Mouse (Mus musculus) lung, postnatal 36 days (tissue): ENCODE measurements around the gene Tmprss9.
"Not testable (repeated sequence)": the region's sequence is repeated elsewhere in the genome, so short reads cannot be mapped to it uniquely, and the experiment has no call there.

Experiments used
- DNase-seq: peaks from one replicate; pipeline ENCODE4 v3.0.0; 2022; ENCODE audit warnings: mixed read lengths

The Tmprss9 gene

DNA sequence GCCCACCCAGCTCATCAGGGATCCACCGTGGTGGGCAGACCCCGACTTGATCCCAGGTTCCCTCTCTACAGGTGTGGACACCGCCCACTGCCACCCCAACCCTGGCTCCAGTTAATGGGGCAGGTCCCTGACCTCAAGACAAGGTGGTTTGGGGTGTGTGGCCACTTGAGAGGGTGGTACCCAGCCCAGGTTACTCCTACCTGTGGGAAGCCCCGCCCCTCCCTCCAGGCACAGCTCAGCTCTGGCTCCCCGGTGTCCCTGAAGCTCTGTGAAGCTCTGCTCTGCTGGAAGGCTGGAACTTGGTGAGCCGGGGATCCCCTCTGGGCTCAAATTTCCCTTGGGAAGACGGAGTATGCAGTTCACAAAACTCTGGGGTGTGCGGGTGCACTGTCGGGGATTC lies at the start of gene Tmprss9:
Gene Tmprss9, plus strand, starts transcription at position 268 of the 400 bp plus-strand sequence.
- DNase-seq, result no peak

- peak; percentile 73 for DNase-seq
Observed at GRCm38 (mm10) chr10:80821991-80822390, 49.7 kb upstream of the Tmprss9 start.

- DNase-seq, result no peak
Observed at GRCm38 (mm10) chr10:80822528-80822927, 49.1 kb upstream of the Tmprss9 start.

GRCm38 (mm10) chr10:80823316-80823715 lies 48.3 kb upstream of the Tmprss9 start:
- DNase-seq, result no peak

GRCm38 (mm10) chr10:80823847-80824643 lies 47.6 kb upstream of the Tmprss9 start:
- DNase-seq, result no peak

- no peak for DNase-seq
Observed at GRCm38 (mm10) chr10:80824827-80825226, 46.8 kb upstream of the Tmprss9 start.

- peak; percentile 100 for DNase-seq
Observed at GRCm38 (mm10) chr10:80826151-80827062, 45.2 kb upstream of the Tmprss9 start, which contains the start of gene Oaz1. Oaz1 (plus strand) TSS chr10:80826656.

DNA sequence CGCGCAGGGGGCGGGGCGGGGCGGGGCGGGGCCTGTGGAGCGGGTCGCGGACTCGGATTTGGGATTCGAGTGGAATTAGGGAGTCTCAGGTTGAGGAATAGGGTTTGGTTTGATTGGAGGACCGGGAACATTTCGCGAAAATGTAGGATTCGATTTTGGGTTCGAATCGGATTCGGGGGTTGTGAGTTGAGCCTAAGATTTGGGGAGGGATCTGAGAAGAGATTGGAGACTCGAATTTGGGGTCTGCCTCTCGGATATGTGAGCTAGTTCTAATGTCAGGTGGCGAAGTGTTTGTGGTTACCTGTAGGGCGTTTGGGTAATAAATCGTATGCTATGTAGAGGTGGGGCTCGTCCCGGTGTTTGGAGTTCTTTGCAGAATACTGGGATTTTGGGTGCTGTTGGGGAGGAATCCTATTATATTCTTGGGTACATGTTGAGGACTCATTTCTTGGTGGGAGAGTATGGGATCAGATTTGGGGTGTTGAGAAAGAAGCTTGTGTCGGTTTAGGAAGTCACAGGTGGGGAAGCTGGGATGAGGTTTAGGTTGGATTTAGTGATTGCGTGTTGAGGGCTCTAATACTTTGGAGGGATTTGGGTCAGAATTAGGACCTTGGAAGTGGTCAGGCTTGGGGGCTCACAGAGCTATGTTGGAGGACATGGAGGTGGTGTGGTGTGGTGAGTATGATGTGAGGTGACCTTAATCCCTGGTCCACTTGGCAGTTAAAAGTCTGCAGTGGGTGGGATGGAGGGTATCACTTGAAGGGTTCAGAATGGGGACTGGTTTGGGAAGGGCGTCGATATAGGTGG lies 44.4 kb upstream of the Tmprss9 start:
- DNase-seq, result no peak

- DNase-seq, result no peak
Observed at GRCm38 (mm10) chr10:80827870-80828420, 43.7 kb upstream of the Tmprss9 start.

GRCm38 (mm10) chr10:80828587-80828986 lies 43.1 kb upstream of the Tmprss9 start:
- DNase-seq, result not testable (repeated sequence)

DNA sequence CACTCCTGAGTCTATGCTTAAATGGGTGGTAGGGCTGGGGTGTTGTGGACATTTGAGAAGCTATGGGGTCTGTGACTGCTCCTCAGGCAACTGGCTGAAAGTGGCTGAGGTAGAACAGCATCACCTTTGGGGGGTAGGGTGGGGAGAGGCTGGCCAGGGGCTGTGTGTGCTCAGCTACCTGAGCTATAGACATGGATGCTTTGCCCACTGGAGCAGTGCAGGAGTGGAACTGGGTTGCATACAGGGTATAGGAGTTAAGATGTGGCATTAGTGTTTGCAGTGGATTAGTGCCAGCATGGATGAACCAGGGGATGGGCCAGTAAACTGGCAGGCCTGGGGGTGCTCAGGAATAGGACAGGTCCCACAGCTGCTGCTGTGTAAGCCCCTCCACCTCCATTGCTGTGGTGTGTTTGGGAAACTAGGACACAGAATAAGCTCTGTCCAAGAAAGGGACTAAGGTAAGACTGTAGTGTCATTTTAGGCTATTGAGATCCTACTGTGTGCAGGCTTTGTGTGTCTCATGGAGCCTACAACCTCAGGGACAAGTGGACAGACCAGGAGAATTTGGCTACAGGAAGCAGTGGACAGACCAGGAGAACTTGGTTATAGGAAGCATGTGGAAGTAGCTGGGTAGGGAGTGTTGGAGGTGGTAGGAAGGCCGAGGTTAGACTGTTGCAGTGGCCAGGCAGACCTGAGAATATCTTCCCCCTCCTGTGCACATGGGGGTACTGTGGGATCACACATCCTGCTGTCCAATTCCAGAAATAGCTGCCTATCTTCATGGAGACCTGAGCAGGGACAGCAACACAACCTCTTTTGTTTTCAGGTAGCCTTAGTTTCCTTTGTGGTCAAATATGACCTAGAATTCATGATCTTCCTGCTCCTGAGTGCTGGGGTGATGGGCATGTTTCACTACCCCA lies 42.0 kb upstream of the Tmprss9 start:
- no peak for DNase-seq

DNA sequence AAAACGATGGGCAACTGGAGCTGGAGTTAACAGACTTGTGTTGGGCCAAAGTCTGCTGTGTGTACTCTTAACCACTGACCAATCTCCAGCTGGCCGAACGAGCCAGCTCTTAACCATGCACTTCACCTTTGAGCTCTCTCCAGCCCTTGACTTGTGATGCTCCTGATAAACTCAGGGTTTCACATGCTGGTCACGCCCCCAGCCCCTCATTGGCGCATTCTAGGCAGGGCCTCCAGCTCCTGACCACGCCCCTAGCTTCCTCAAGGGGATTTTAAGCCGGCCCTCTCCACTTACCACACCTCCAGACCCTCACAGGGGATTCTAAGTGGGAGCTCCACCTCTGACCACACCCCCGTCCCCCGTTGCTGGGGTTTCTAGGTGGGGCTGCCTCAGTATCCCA lies 40.5 kb upstream of the Tmprss9 start:
- DNase-seq, result peak; percentile 90

GRCm38 (mm10) chr10:80832818-80833217 lies 38.8 kb upstream of the Tmprss9 start:
- no peak for DNase-seq

DNA sequence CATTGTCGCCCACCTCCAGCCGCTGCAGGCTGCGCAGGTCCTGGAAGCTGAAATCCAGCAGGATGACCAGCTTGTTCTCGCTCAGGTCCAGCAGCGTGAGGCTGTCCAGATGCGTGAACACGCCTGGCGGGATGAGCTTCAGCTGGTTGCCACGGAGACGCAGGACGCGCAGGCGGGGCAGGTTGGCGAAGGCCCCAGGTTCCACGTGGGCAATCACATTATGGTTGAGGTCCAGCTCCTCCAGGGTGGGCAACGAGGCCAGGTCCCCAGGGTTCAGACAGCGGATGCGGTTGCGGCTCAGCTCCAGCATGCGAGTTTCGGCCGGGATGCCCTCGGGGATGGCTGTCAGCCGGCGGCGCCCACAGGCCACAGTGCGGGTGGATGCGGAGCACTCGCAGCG lies 36.0 kb upstream of the Tmprss9 start:
- DNase-seq, result no peak

DNA sequence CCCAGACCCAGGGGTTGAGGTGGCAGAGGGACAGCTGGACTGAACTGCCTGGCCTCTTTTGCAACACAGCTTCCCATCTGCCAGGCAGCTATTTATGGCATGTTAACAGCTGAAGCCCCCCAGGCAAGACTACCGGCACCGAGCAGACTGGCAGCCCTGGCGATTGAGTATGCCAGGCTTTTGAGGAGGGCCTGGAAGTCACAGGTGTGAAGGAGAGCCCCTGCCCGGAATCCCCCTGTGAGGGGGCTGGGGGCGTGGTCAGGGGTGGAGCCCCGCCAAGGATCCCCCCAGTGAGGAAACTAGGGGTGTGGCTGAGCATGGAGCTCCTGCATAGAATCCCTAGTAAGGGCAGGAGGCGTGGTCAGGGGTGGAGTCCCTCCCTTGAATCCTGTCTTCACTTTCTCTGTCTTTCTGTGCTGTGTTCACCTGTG lies 34.7 kb upstream of the Tmprss9 start:
- no peak for DNase-seq

- DNase-seq, result no peak
Observed at GRCm38 (mm10) chr10:80837827-80838226, 33.8 kb upstream of the Tmprss9 start.

GRCm38 (mm10) chr10:80838346-80838912 lies 33.2 kb upstream of the Tmprss9 start:
- DNase-seq, result no peak

DNA sequence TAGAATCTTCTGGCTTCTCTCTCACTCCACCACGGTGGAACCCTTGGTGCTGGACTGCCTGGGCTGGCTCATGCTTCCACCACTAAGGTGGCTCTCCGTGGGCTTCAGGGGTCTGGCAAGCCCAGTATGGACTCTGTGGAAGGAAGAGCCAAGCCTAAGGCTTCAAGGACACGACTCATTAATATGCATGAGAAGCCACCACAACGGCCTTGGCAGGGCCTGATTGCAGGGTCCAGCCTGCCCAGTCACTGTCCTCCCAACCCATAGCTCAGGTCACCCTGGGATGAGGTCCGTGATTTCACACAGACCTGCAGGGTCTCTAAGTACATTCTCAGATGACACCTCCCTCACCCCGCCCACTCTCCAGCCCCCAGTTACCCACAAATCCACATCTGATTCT lies 31.8 kb upstream of the Tmprss9 start:
- DNase-seq, result no peak

GRCm38 (mm10) chr10:80841685-80842084 lies 30.0 kb upstream of the Tmprss9 start:
- DNase-seq, result no peak

DNA sequence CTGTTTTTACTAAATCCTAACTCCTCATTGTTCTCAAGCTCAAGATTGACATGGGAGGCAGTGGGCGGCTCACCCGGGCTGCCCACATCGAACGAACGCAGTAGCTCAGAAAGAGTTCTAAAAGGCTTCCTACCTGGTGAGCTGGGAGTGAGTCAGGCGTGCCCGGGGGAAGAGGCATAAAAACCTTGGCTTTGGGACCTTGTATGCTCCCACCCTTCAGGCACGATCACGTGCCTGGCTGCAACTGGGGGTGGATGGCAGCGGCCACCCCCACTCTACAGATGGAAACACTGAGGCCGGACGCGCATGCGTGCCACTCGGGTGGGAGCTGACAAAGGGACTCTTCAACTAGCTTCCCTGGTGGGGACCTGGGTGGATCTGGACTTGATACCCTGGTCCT lies 29.3 kb upstream of the Tmprss9 start:
- no peak for DNase-seq
